Mouse (Mus musculus) thymus, postnatal 25 days (tissue): ENCODE data around the gene Mill2.
"Not testable (repeated sequence)": the region's sequence is repeated elsewhere in the genome, so short reads cannot be mapped to it uniquely, and the experiment has no call there.

Experiments used
- DNase-seq: peaks from one replicate; pipeline ENCODE4 v3.0.0; 2022

Mill2 gene

GRCm38 (mm10) chr7:18839865-18840264 is at the start of gene Mill2:
Gene Mill2, plus strand, starts transcription at chr7:18839966.
- DNase-seq, result no peak

- DNase-seq, result not testable (repeated sequence)
These were observed 49.1 kb upstream of the Mill2 start for GRCm38 (mm10) chr7:18790671-18791070.

- no peak for DNase-seq
These were observed 41.3 kb upstream of the Mill2 start, which contains the start of gene Psg19 for GRCm38 (mm10) chr7:18798420-18798819. Gene Psg19, minus strand, starts transcription at chr7:18798520.

DNA sequence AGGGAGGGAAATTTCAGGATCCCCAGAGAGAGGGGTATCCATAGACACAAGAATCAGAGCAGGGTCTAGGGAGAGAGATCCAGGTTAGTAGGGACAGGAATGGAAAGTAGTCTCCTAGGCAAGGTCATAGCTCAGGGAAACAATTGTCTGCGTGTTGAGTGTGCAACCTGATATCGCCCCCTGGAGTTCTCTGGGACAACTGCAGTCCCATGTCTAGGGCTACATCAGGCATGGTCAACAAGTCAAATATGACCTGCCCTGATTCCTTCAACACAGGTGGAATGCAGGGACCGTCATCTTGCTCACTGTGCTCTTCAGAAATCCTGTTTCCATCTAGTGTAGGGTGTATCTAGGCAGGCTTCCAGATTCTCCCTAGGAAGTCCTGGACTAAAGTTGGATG is 40.6 kb upstream of the Mill2 start:
- DNase-seq, result no peak

- no peak for DNase-seq
These were observed 36.2 kb upstream of the Mill2 start for GRCm38 (mm10) chr7:18803526-18803925.

GRCm38 (mm10) chr7:18818301-18818700 is 21.5 kb upstream of the Mill2 start:
- DNase-seq, result no peak

- no peak for DNase-seq
These were observed 18.3 kb upstream of the Mill2 start, which contains the start of gene Psg17 for GRCm38 (mm10) chr7:18821507-18821906. Gene Psg17, minus strand, starts transcription at chr7:18821607.

- DNase-seq, result no peak
These were observed 11.8 kb upstream of the Mill2 start for GRCm38 (mm10) chr7:18827792-18828546.

GRCm38 (mm10) chr7:18828592-18828991 is 11.2 kb upstream of the Mill2 start:
- no peak for DNase-seq

DNA sequence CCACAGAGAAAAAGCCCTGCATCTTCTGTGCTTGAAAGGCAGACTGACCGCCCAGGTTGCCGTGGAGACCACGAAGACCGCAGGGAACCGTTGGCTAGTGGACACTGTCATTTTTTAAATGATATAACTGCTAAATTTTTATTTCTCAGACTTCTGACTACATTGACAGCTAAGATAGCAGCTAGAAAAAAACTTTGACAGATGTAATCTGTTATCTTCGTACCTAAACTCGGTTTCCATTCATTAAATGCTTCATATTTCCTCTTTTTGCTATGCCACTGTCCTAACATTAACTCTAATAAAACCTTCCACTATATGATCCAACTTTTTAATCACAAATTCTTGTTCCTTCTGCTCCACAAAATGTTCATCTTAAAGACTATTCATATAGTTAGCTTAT is 10.2 kb upstream of the Mill2 start:
- DNase-seq, result no peak

DNA sequence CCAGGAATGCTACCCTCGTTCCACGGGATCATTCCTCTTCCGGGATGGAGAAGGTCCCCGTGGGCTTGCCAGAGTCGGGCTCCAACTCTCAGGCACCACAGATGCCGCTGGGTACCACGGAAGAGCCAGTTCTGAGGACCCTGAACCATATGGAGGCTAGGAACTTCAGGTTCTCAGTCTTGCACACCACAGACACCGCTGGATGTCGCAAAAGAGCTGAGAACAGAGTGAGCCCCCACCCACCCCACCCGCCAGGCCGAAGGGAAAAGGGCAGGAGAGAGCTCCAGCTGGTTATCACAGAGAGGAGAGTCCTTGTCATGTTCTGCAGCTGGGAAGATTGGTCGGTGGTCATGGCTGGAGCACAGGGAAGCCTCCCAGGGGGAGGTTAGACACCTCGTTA is 7.5 kb upstream of the Mill2 start:
- DNase-seq, result no peak

DNA sequence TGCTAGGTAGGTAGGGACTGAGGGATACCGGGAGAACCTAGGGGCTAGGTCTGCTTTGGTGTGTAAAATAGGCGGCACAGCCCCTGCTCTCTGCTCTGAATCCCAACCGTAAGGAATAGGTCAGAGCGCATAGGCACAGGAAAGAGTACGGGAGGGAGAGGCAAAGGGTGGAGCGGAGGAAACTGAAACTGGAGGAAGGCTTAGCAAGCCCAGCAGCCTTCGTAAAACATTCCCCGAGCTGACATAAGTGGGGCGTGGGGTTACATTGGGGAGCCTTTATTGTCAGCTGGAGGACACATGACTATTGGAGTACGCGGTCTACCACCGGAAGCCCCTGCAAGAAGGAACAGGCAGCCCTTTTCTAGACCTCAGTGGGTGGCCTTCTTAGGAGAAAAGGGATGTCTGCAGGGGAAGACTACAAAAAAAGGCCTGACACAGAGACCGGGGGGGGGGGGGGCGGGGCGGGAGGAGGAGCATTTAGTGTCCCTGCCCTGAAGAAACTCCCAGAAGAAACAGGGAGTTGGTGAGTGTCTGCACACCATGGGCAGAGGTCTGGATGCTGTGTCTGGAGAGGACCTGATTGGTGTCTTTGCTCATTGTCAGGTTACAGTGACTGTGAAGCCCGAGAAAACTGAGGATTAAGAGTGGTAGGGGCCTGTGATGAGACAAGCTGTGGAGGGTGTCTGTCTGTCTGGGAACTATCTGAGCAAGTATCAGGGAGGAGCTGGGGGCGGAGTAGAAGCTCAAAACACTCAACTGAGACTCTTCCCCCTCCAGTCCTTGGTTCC is 814 bp downstream of the Mill2 start:
- DNase-seq, result peak; percentile 21

DNA sequence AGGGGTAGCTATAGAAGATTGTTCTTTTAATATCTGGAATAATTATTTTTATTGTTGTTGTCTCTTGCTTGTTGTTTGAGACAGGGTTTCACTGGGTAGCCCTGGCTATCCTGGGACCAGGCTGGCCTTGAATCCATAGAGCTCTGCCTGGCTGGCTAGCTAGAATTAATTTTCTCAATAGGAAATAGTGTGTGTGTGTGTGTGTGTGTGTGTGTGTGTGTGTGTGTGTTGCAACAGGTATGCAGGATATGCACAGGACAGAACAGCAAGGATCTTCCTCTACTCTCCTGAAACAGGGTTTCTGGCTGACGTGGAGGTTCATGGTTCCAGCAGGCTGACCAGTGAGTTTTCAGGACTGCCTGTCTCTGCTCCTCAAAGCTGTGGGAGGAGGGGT is 1.4 kb downstream of the Mill2 start:
- DNase-seq, result no peak

- no peak for DNase-seq
These were observed 5.0 kb downstream of the Mill2 start for GRCm38 (mm10) chr7:18844811-18845210.

DNA sequence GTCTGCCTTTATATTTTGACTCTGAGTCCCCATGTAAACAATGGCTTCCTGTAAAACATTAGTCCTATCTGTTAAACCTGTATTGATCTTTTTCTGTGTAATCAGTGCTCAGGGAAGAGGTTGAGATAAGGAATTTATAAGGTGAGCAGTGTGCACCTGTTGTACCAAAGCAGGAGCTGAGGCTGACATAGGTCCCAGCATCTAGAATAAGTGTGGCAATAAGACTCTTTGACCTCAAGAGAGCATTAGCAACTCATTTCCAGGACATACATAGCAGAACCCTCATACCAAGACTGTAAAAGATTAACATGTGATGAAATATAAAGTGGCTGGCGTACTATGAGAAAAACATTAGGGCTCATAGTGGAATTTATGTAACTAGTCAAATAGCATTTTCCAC is 8.6 kb downstream of the Mill2 start:
- DNase-seq, result no peak

GRCm38 (mm10) chr7:18858310-18858916 is 18.6 kb downstream of the Mill2 start:
- no peak for DNase-seq

DNA sequence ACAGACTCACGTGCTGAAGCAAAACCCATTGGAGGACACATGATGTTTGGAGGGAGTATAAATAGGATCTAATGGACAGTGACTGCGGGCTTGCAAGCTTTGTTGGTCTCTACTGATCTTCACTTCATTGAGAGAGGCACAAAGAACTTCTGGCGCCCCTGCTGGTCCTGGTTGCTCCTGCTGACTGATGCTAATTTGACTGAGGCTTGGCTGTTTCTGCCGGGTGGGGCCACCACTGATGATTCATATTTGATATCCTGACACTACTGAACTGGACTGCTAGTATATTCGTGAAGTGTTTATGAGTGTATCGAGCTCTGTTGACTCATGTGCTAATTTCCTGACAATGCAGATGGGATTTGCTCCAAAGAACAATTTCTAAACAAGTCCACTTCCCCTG is 23.0 kb downstream of the Mill2 start:
- no peak for DNase-seq

DNA sequence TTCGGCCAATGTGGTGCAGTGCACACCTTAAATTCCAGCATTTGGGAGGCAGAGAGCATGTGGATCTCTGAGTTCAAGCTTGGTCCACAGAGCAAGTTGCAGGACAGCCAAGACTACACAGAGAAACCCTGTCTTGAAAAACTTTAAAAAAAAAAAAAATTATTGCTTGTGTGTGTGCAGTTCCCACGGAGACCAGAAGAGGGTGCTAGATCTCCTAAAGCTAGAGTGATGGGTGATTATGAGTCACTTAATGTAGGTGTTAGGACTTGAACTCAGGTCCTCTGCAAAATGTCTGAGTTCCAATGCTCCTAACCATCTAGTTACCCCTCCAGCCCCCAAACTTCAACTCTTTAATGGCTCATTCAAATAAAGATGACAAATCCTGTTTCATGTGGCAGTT is 28.7 kb downstream of the Mill2 start:
- DNase-seq, result no peak

GRCm38 (mm10) chr7:18871031-18871430 is 31.3 kb downstream of the Mill2 start, which contains the start of gene Pglyrp1:
Gene Pglyrp1, plus strand, starts transcription at chr7:18871331.
- DNase-seq, result not testable (repeated sequence)

DNA sequence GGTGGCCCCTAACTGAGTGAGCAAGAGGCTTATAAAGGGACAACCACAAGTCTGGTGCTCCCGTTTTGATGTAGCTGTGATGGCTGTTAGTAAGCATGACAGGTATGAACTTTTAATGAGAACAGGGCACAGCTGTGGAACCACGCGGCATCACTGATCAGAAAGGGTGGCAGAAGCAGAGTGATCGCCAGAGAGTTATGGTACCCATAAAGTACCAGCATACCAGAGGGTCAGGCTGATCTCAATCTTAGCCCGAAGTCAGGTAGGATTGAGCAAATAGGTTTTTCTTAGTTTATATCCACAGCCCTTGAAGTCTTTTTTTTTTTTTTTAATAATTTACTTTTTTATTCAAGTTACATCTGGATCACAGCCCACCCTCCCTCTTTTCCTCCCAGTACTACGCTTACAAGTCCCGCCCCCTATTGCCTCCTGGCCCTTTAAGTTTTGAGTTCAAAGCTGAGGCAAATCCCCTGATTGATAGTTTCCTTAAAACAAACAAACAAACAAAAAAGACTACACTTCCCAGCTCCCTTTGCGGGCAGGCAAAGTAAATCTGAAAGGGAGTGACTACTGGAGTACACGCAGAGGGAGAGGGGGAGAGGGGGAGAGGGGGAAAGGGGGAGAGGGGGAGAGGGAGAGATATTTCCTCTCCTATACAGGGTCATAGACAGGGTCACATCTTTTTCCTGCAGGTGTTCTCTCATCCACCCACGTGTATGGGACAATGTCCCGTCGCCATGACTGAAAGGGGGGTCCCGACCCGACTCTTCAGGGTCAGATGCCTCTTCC is 32.4 kb downstream of the Mill2 start:
- no peak for DNase-seq

GRCm38 (mm10) chr7:18872816-18873215 is 33.0 kb downstream of the Mill2 start:
- no peak for DNase-seq

DNA sequence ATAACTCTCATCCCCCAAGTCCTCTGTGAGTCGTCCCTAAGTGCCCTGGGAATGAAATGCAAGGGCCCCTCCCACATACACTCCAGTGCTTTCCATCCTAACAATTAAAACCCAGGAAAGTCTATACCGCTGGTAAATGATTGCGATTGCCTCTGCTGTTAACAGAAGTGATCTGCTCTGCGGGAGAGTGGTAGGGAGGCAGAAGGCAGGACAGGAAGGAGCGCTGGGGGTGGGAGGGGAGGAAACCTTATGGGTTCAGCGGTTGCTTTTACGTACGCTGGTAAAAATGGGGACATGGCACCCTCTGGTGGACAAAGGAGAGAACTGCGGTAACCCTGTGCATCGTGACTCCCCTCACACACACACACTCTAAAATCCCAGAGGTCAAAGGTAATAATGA is 33.5 kb downstream of the Mill2 start:
- DNase-seq, result peak; percentile 68

DNA sequence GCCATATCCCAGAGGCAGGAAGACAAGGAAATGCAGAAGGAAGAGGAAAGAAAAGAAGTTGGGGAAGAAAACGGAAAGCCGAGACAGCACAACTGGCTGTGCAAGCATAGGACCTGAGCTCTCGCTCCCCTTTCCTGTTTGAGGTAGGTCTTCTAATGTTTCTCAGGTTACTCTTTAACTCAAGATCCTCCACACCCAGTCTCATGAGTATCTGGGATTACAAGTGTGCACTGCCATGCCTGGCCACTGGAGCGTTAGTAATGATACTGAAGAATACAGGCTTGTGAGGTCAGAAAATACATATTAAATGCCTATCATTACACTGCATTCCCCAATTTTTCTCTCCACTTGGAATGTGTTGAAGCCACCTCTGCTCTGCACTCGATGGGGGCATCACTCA is 35.6 kb downstream of the Mill2 start:
- no peak for DNase-seq
